Mouse (Mus musculus) ovary, postnatal 10 days (tissue): ENCODE measurements at regions not wholly inside any gene's neighbourhood (a gene's known extent, or its start where the extent isn't known, plus 50 kb on each side); places are given as distances from the start of the nearest gene placed in this dataset.

Source experiments
- DNase-seq: peaks from one replicate; pipeline ENCODE4 v3.0.0; 2022; ENCODE audit warnings: low spot score

GRCm38 (mm10) chr2:114260397-114261071 is 59.3 kb upstream of the Zfp770 start:
- no peak for DNase-seq

GRCm38 (mm10) chr2:114259539-114259938 is 58.3 kb upstream of the Zfp770 start:
- no peak for DNase-seq
